Mouse (Mus musculus) hindbrain, embryonic 11.5 days (tissue): Measurements from ENCODE around the gene Adk. TPM values are rescaled to one million over a fixed set of nuclear protein-coding genes. Genes with fewer than 3 reads are reported as not detected.

Experiments
- ATAC-seq: fragments of 200-750 bp; cut with Nextera tagmentation; 2 replicates; pipeline ENCODE4 v1.8.0; 2017; ENCODE audit warnings: mild to moderate bottlenecking, moderate TSS enrichment, moderate library complexity; ENCODE audit not compliant: low FRiP score
- DNase-seq: peaks from one replicate; pipeline ENCODE4 v3.0.0-alpha.2; 2015; ENCODE audit warnings: low spot score
- H3K27ac ChIP-seq: fragments of 300-500 bp; sonication (generic); 2 replicates; pipeline ENCODE4 v1.5.1; 2014; ENCODE audit warnings: mild to moderate bottlenecking, low read depth, low read length
- H3K27me3 ChIP-seq: fragments of 300-500 bp; sonication (generic); 2 replicates; pipeline ENCODE4 v1.6.1; 2014; ENCODE audit warnings: mild to moderate bottlenecking, low read length, moderate library complexity, mixed read lengths; ENCODE audit not compliant: control insufficient read depth, insufficient read depth
- H3K36me3 ChIP-seq: fragments of 300-500 bp; sonication (generic); 2 replicates; pipeline ENCODE4 v1.6.1; 2014; ENCODE audit warnings: mild to moderate bottlenecking, low read length, moderate library complexity, mixed read lengths; ENCODE audit not compliant: control insufficient read depth, insufficient read depth
- H3K4me1 ChIP-seq: fragments of 300-500 bp; sonication (generic); replicated peaks from 2 replicates; pipeline ENCODE4 v1.6.1; 2014; ENCODE audit warnings: low read length, mixed read lengths; ENCODE audit not compliant: control insufficient read depth, insufficient read depth
- H3K4me2 ChIP-seq: fragments of 300-500 bp; sonication (generic); replicated peaks from 2 replicates; pipeline ENCODE4 v1.6.1; 2014; ENCODE audit warnings: mild to moderate bottlenecking, low read depth, low read length
- H3K4me3 ChIP-seq: fragments of 300-500 bp; sonication (generic); 2 replicates; pipeline ENCODE4 v1.5.1; 2014; ENCODE audit warnings: low read depth, low read length
- H3K9ac ChIP-seq: fragments of 300-500 bp; sonication (generic); 2 replicates; pipeline ENCODE4 v1.6.1; 2014; ENCODE audit warnings: low read depth, low read length
- H3K9me3 ChIP-seq: fragments of 300-500 bp; sonication (generic); 2 replicates; pipeline ENCODE4 v1.6.1; 2016; ENCODE audit warnings: low read length; ENCODE audit not compliant: control insufficient read depth
- WGBS: fragments of 180-500 bp; shearing (Covaris S2); extraction: QIAGEN DNeasy Blood & Tissue Kit; methylation state at CpG from one replicate; pipeline ENCODE4 v1.1.7; 2014; 5-methylcytosine and 5-hydroxymethylcytosine counted together
- polyA plus RNA-seq: library from polyadenylated mRNA; unstranded; fragments of >200 nt; fragmentation: Nextera tagmentation; extraction: Ambion mirVana; gene quantifications from 2 replicates; pipeline ENCODE4 v1.2.1, GENCODE M21; 2014

Adk gene
- polyA plus RNA-seq, 1 experiment from 2014 or later = 107 TPM

GRCm38 (mm10) chr14:21142603-21143002 lies 90.2 kb downstream of the Adk start:
- ATAC-seq = no peak
- Histone ChIP-seq H3K36me3 (no peaks in the 10 kb centered on the region), H3K27me3 (no peaks in the 10 kb centered on the region), H3K4me3 (no peak overlapping the region), H3K27ac (no peak overlapping the region), H3K9me3 (no peaks in the 10 kb centered on the region), H3K4me2 (no peak overlapping the region), H3K4me1 (no peaks in the 10 kb centered on the region), H3K9ac (no peak overlapping the region)
- 92% methylated on average over 1 of the region's 1 CpGs for WGBS
- DNase-seq = no peak

DNA sequence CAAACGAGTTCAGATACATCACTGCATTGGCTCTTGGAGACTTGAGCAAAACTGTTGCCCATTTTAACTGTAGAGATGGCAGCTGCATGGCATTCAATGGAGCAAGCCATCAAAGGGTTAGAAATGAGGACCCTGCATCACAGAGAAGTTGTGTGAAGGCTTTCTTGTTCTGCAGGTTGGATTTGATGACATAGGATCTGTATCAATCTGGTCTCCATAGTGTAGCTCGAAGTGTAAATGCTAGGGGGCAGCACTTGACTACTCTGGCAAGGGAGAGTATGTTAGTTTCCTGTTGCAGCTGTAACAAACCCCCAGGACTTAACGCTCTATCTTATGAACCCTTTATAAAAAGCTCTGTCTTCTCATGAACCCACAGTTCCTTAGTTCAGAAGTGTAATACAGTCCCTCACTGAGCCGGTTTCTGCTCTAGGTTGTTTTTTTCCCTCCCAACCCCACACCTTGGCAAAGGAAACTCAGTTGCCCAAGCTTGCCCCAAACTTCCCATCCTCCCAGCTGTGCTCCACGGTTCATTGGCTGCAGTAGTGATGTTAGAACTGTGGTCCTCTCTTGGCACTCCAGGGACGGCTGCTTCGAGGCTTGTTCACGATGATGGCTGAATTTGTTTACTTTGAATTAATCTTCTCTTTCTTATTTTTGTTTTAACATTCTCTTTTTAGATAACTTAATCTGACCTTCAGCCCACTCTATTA lies 91.2 kb downstream of the Adk start:
- Histone ChIP-seq H3K36me3 (no peaks in the 10 kb centered on the region), H3K4me2 (no peak overlapping the region), H3K27ac (no peak overlapping the region), H3K9me3 (no peaks in the 10 kb centered on the region), H3K4me3 (no peak overlapping the region), H3K27me3 (no peaks in the 10 kb centered on the region), H3K4me1 (no peaks in the 10 kb centered on the region), H3K9ac (no peak overlapping the region)
- DNase-seq (peak; percentile 65), ATAC-seq (no peak)
- WGBS = 83% methylated on average over 8 of the region's 8 CpGs

DNA sequence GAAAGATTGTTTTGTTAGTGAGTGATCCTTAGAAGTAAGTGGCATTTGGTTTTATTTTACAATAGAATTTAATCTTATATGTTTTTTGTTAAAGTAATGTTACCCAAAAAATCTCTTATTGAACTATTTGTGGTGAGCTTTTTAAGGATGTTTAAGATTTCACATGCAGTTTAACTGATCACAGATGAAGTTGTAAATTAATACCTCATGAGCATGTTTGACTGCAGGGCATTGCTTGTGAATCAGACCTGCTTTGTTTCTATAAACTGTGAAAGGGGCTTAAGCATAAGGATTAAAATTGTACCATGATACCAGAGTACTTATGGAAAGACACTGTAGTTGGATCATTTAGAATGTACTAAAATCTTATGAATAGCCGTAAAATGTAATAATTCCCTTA lies 94.8 kb downstream of the Adk start:
- H3K27ac ChIP-seq = no peak overlapping the region
- no peak for DNase-seq
- WGBS = 91% methylated on average over 1 of the region's 1 CpGs
- H3K4me1 ChIP-seq = no peaks in the 10 kb centered on the region
- no peak overlapping the region for H3K4me3 ChIP-seq
- H3K9ac ChIP-seq = no peak overlapping the region
- no peaks in the 10 kb centered on the region for H3K9me3 ChIP-seq
- H3K27me3 ChIP-seq = no peaks in the 10 kb centered on the region
- no peak for ATAC-seq
- no peaks in the 10 kb centered on the region for H3K36me3 ChIP-seq
- no peak overlapping the region for H3K4me2 ChIP-seq

DNA sequence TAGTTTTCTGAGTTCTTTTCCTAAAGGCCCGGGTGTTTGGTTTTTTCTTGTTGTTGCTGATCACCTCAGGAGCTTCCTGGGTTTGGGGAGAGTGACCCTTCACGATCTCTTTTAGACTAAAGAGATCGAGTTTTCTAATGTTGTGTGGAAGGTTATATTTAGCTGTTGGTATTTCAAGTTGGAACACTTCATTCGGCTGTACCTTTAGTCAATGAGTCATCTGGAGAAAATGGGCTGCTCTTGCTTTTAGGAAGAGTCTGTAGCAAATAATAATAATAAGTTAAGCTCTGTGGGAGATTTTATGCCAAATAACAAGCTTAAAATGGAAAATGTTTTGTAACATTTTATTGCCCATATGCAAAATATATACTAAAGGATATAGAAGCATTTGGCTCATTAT lies 97.9 kb downstream of the Adk start:
- H3K9ac ChIP-seq = no peak overlapping the region
- no peak overlapping the region for H3K27ac ChIP-seq
- DNase-seq (no peak), ATAC-seq (no peak)
- H3K4me1 ChIP-seq = no peaks in the 10 kb centered on the region
- no peak overlapping the region for H3K4me3 ChIP-seq
- 81% methylated on average over 4 of the region's 4 CpGs for WGBS
- no peaks in the 10 kb centered on the region for H3K27me3 ChIP-seq
- H3K4me2 ChIP-seq = no peak overlapping the region
- H3K36me3 ChIP-seq = no peaks in the 10 kb centered on the region
- no peaks in the 10 kb centered on the region for H3K9me3 ChIP-seq

DNA sequence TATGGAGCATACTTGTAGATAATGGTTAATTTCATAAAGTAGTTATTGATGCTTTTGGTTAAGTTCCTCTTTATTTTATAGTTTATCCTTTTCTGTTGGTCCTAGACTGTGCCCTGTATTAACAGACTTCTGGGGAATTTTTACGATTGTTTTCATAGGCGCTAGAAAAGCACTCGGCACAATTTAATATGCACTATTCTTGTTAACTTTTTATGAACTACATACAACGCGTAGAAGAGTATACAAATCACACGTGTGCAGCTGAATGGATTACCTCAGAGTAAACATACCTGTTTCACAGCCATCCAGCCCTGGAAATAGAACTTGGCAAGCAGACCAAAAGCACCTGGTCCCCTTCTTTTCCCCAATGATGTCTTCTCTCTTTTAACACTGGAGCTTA lies 99.7 kb downstream of the Adk start:
- no peak overlapping the region for H3K4me2 ChIP-seq
- no peak overlapping the region for H3K27ac ChIP-seq
- no peaks in the 10 kb centered on the region for H3K36me3 ChIP-seq
- no peaks in the 10 kb centered on the region for H3K4me1 ChIP-seq
- WGBS = 92% methylated on average over 6 of the region's 6 CpGs
- no peak overlapping the region for H3K4me3 ChIP-seq
- H3K27me3 ChIP-seq = no peaks in the 10 kb centered on the region
- H3K9me3 ChIP-seq = no peaks in the 10 kb centered on the region
- no peak overlapping the region for H3K9ac ChIP-seq
- no peak for DNase-seq
- no peak for ATAC-seq

GRCm38 (mm10) chr14:21165706-21166105 lies 113.3 kb downstream of the Adk start:
- WGBS = 55% methylated on average over 10 of the region's 10 CpGs
- no peak overlapping the region for H3K27ac ChIP-seq
- H3K36me3 ChIP-seq = no peaks in the 10 kb centered on the region
- DNase-seq = peak; percentile 21
- no peak overlapping the region for H3K4me2 ChIP-seq
- H3K4me1 ChIP-seq = no peaks in the 10 kb centered on the region
- H3K9ac ChIP-seq = no peak overlapping the region
- ATAC-seq = no peak
- no peak overlapping the region for H3K4me3 ChIP-seq
- H3K9me3 ChIP-seq = no peaks in the 10 kb centered on the region
- no peaks in the 10 kb centered on the region for H3K27me3 ChIP-seq

- no peak overlapping the region for H3K27ac ChIP-seq
Observed at GRCm38 (mm10) chr14:21166114-21166513, 113.7 kb downstream of the Adk start.

GRCm38 (mm10) chr14:21173973-21174745 lies 121.8 kb downstream of the Adk start:
- H3K27me3 ChIP-seq = no peaks in the 10 kb centered on the region
- 98% methylated on average over 1 of the region's 1 CpGs for WGBS
- no peak overlapping the region for H3K4me2 ChIP-seq
- ATAC-seq (no peak), DNase-seq (no peak)
- H3K27ac ChIP-seq = no peak overlapping the region
- H3K9me3 ChIP-seq = no peaks in the 10 kb centered on the region
- H3K9ac ChIP-seq = no peak overlapping the region
- no peaks in the 10 kb centered on the region for H3K4me1 ChIP-seq
- H3K4me3 ChIP-seq = no peak overlapping the region
- no peaks in the 10 kb centered on the region for H3K36me3 ChIP-seq

More at GRCm38 (mm10) chr14:21166114-21166513, 113.7 kb downstream of the Adk start:
- no peaks in the 10 kb centered on the region for H3K36me3 ChIP-seq
- no peaks in the 10 kb centered on the region for H3K4me1 ChIP-seq
- no peak overlapping the region for H3K4me2 ChIP-seq
- DNase-seq (no peak), ATAC-seq (no peak)
- H3K9me3 ChIP-seq = no peaks in the 10 kb centered on the region
- no peak overlapping the region for H3K9ac ChIP-seq
- H3K27me3 ChIP-seq = no peaks in the 10 kb centered on the region
- WGBS = 85% methylated on average over 3 of the region's 3 CpGs
- no peak overlapping the region for H3K4me3 ChIP-seq

DNA sequence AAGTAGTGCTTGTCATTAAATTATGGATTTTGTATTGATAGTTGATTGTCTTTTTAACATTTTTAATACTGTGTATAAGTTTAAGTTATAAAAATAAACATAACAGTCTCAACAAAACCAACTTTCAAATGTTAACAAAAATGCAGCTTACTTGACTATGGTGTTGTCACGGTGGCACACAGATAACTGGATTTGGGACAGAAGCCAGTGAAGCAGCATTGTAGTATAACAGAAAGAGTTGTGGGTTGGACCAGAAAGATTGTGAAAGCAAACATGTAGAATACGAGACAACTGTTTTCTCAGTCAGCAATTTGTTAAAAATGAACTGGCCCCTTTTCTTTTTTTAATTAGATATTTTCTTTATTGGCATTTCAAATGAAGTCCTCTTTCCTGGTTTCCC lies 122.4 kb downstream of the Adk start:
- WGBS = 95% methylated on average over 2 of the region's 2 CpGs
- Histone ChIP-seq H3K4me1 (no peaks in the 10 kb centered on the region), H3K4me2 (no peak overlapping the region), H3K27ac (no peak overlapping the region), H3K4me3 (no peak overlapping the region), H3K9me3 (no peaks in the 10 kb centered on the region), H3K27me3 (no peaks in the 10 kb centered on the region), H3K36me3 (no peaks in the 10 kb centered on the region), H3K9ac (no peak overlapping the region)
- DNase-seq (no peak), ATAC-seq (no peak)
